Mouse (Mus musculus): ENCODE results near the gene Ptbp3. TPM values are rescaled to one million over a fixed set of nuclear protein-coding genes. Genes with fewer than 3 reads are reported as not detected.

Gene Ptbp3
- polyA plus RNA-seq, 1 experiment from 2014 or later = 42.9 TPM

DNA sequence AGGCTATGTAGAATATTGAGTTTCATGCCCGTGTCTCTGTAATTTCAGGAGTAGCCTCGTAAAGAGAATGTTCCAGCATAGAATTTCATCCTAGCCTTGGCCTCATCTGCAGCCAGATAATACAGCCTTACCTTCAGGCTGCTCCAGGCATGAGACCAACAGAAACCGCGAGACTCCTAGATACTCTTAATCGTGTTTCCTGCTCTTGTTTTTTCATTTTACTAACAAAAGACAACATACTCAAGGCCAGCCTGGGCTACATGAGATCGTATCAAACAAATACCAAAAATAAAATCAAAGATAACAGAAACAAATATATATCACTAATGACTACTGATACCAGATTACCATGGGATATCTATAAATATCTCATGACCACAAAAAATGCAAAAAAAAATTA, 120.0 kb downstream of the Ptbp3 start:
- Histone ChIP-seq H3K9me3 (replicated peaks) (no peaks in the 10 kb centered on the region), H3K27ac (replicated peaks) (no peak overlapping the region), H3K4me1 (0 out of 2 replicates have a peak, but pooled peaks cover 3% of the 10 kb centered on the region), H3K4me3 (replicated peaks) (no peak overlapping the region), H3K27me3 (0 out of 2 replicates have a peak, but pooled peaks cover 3% of the 10 kb centered on the region), H3K36me3 (no peaks in the 10 kb centered on the region), H3K4me2 (replicated peaks) (no peak overlapping the region), H3K9ac (no peak overlapping the region)
- no peak for ATAC-seq (ENCODE audit: insufficient number of reproducible peaks, low FRiP score, low TSS enrichment, low read depth)
- WGBS = 71% methylated on average over 6 of the region's 6 CpGs

DNA sequence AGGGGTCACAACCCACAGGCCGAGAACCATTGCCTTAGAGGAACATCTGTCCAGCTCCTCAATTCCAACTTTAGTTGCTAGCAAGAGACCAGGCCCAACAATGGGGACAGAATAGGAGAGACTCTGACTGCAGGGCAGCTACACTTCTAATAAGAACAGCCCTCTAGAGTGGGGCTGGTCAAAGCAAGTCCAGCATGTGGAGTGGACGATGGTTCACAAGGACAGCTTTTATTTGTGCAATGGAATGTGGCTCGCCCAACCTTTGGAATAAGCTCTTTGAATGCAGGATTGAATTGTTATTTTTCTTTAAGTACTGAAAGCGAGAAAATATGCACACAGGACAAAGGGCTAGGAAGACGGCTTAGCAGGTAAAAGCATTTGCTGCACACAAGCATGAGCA, 122.7 kb downstream of the Ptbp3 start:
- Histone ChIP-seq H3K27me3 (no peaks in the 10 kb centered on the region), H3K27ac (replicated peaks) (no peak overlapping the region), H3K9me3 (replicated peaks) (no peaks in the 10 kb centered on the region), H3K4me1 (no peaks in the 10 kb centered on the region), H3K36me3 (no peaks in the 10 kb centered on the region), H3K4me2 (replicated peaks) (no peak overlapping the region), H3K4me3 (replicated peaks) (no peak overlapping the region), H3K9ac (no peak overlapping the region)
- ATAC-seq (ENCODE audit: insufficient number of reproducible peaks, low FRiP score, low TSS enrichment, low read depth) = no peak
- 83% methylated on average over 5 of the region's 5 CpGs for WGBS

DNA sequence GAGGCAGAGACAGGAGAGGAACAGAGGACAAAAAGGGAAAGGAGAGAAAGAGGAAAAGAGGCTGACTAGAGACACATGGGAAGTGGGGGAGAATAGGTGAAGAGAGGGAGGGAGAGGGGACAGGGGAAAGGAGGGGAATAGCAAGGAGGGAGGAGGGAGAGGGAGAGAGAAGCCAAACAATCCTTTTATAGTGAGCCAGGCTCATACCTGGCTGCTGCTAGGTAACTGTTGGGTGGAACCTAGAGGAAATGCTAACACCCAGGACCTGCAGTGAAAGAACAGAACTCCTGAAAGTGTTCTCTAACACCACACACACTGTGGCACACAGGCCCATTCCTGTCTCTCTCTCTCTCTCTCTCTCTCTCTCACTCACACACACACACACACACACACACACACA, 126.4 kb downstream of the Ptbp3 start:
- no peaks in the 10 kb centered on the region for H3K27me3 ChIP-seq
- H3K4me3 ChIP-seq (replicated peaks) = no peak overlapping the region
- ATAC-seq (ENCODE audit: insufficient number of reproducible peaks, low FRiP score, low TSS enrichment, low read depth) = no peak
- no peak overlapping the region for H3K27ac ChIP-seq (replicated peaks)
- no peaks in the 10 kb centered on the region for H3K4me1 ChIP-seq
- no peak overlapping the region for H3K9ac ChIP-seq
- no peaks in the 10 kb centered on the region for H3K36me3 ChIP-seq
- H3K4me2 ChIP-seq (replicated peaks) = no peak overlapping the region
- H3K9me3 ChIP-seq (replicated peaks) = no peaks in the 10 kb centered on the region

DNA sequence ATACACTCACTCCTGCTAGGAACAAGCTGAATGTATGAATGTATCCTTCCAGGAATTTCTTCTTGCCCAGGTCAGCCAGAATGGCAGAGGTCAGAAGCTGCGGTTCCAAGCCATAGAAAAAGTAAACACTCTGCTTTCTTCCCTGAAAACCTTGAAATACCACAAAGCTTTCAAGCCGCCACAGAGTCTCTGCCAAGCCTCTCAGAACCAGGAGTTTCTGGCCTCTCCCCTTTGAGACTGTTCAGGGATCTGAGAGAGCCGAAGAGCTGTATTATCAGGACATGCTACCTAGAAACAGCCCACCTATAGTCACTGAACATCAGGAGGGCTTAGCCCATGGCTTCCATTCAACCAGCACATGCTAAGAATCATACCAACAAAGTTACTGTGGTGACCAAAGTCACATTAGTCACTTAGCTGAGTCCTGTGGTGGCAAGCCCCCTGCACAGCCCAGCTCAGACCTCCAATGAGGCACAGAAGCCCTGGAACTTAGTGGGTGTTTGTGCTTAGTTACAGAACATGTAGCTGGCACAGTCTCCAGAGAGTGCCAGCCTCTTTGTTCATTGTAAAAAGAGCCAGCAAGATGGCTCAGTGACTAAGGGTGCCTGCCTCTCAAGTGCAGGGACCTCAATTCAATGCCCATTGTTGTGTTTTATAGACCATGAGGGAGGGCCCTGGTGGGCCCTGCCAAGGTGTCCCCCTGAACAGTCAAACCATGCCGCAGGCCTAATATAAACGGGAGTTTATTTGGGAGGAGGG, 127.0 kb downstream of the Ptbp3 start:
- no peak for ATAC-seq (ENCODE audit: insufficient number of reproducible peaks, low FRiP score, low TSS enrichment, low read depth)
- H3K4me2 ChIP-seq (replicated peaks) = no peak overlapping the region
- WGBS = 50% methylated on average over 5 of the region's 5 CpGs

More for the DNA sequence above, 127.0 kb downstream of the Ptbp3 start:
- Histone ChIP-seq H3K4me1 (no peaks in the 10 kb centered on the region), H3K27ac (replicated peaks) (no peak overlapping the region), H3K36me3 (no peaks in the 10 kb centered on the region), H3K9ac (no peak overlapping the region), H3K9me3 (replicated peaks) (no peaks in the 10 kb centered on the region), H3K27me3 (no peaks in the 10 kb centered on the region), H3K4me3 (replicated peaks) (no peak overlapping the region)

Other genes with a start within 250 kb of the Ptbp3 start
- gene Susd1, start 110.7 kb downstream of the Ptbp3 start, polyA plus RNA-seq (2015; fragmentation: Nextera tagmentation; extraction: Ambion mirVana) = 3.7 and 4.4 TPM in 2 replicates
- gene Hsdl2, start 32.2 kb upstream of the Ptbp3 start, polyA plus RNA-seq (2015; fragmentation: Nextera tagmentation; extraction: Ambion mirVana) = 25.7 and 27.1 TPM in 2 replicates
- gene E130308A19Rik, start 76.8 kb upstream of the Ptbp3 start, polyA plus RNA-seq (2015; fragmentation: Nextera tagmentation; extraction: Ambion mirVana) = 18.7 and 19.1 TPM in 2 replicates